Comparison of ENCODE assay signal across 16 mouse cellular contexts in the genomic region with DNA sequence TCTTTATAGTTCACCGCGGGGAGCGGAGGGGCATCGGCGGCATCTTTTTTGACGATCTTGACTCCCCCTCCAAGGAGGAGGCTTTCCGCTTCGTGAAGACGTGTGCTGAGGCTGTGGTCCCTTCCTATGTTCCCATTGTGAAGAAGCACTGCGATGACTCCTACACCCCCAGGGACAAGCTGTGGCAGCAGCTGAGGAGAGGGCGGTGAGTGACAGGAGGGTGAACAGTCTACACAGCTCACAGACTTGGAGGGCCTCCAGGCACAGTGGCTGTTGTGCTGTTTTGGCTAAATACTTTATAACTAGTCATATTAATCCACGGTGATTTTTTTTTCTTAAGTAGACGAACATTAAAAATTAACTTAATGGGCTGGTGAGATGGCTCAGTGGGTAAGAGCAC. TPM values are rescaled to one million over a fixed set of nuclear protein-coding genes. Genes with fewer than 3 reads are reported as not detected.
DNase-seq lines count a peak whose midpoint lies in the region; ATAC-seq and TF ChIP-seq lines count a peak whose summit lies in the region.
"Had no signal": no experiment of that assay in that cellular context is flagged by ENCODE, and none has a peak within 500 bp of the region (broad histone marks: within the 10 kb centered on the region; RNA-seq: fewer than 3 reads in every experiment).

No protein-coding gene starts in this region.

- no peak for TF ChIP-seq CTCF in kidney, postnatal 0 days (IDR thresholded peaks at IDR 0.05; ENCODE audit: low read depth)

- H3K27ac ChIP-seq in midbrain, embryonic 11.5 days (ENCODE audit: low read depth, low read length), result no peak overlapping the region
- no peak overlapping the region for H3K27ac ChIP-seq in midbrain, embryonic 13.5 days
- H3K27ac ChIP-seq in kidney, postnatal 0 days, result no peak overlapping the region
- H3K27ac ChIP-seq: embryonic facial prominence, embryonic 10.5 days; forebrain, embryonic 12.5 days had no signal

- no peaks in the 10 kb centered on the region for H3K4me1 ChIP-seq in midbrain, embryonic 11.5 days (ENCODE audit: control insufficient read depth, insufficient read depth, low read length)
- peaks cover 9% of the 10 kb centered on the region for H3K4me1 ChIP-seq in midbrain, embryonic 13.5 days (replicated peaks)
- no peaks in the 10 kb centered on the region for H3K4me1 ChIP-seq in kidney, postnatal 0 days (replicated peaks; ENCODE audit: insufficient read depth, low read length)

- no peaks in the 10 kb centered on the region for H3K9me3 ChIP-seq in midbrain, embryonic 11.5 days (ENCODE audit: control insufficient read depth, low read length)
- no peaks in the 10 kb centered on the region for H3K9me3 ChIP-seq in midbrain, embryonic 13.5 days
- H3K9me3 ChIP-seq in kidney, postnatal 0 days (replicated peaks; ENCODE audit: low read length), result no peaks in the 10 kb centered on the region
- H3K9me3 ChIP-seq: embryonic facial prominence, embryonic 10.5 days; forebrain, embryonic 12.5 days had no signal

- H3K4me3 ChIP-seq in midbrain, embryonic 11.5 days (ENCODE audit: low read depth, low read length), result no peak overlapping the region
- no peak overlapping the region for H3K4me3 ChIP-seq in midbrain, embryonic 13.5 days (replicated peaks)
- no peak overlapping the region for H3K4me3 ChIP-seq in kidney, postnatal 0 days (replicated peaks; ENCODE audit: low read depth, low read length)
- H3K4me3 ChIP-seq: embryonic facial prominence, embryonic 10.5 days; forebrain, embryonic 12.5 days had no signal

- H3K4me2 ChIP-seq in midbrain, embryonic 11.5 days, result no peak overlapping the region
- no peak overlapping the region for H3K4me2 ChIP-seq in midbrain, embryonic 13.5 days (replicated peaks)
- H3K4me2 ChIP-seq in kidney, postnatal 0 days (ENCODE audit: low read length), result no peak overlapping the region
- H3K4me2 ChIP-seq: forebrain, embryonic 12.5 days had no signal

- peaks cover 8% of the 10 kb centered on the region for H3K36me3 ChIP-seq in midbrain, embryonic 11.5 days (ENCODE audit: control insufficient read depth, insufficient read depth, low read length)
- H3K36me3 ChIP-seq in midbrain, embryonic 13.5 days, result peaks cover 39% of the 10 kb centered on the region
- H3K36me3 ChIP-seq in kidney, postnatal 0 days (ENCODE audit: insufficient read depth, low read length), result peaks cover 22% of the 10 kb centered on the region; the same call in 1 of the 2 replicates

- DNase-seq in midbrain, embryonic 11.5 days (ENCODE audit: low spot score, missing footprints), result peak; percentile 75
- no peak for DNase-seq in kidney, postnatal 0 days (ENCODE audit: low spot score)
- DNase-seq in layer of hippocampus, postnatal 14 days (ENCODE audit: low spot score in 2 of 2), result peak; percentile 45 to 82
- DNase-seq in adrenal gland, postnatal 36 days, result no peak
- DNase-seq in ovary, postnatal 14 days (ENCODE audit: low spot score), result no peak
- DNase-seq in adrenal gland, postnatal 25 days, result no peak
- DNase-seq: cerebellum, adult 8-10 months had no signal

- ATAC-seq in midbrain, embryonic 11.5 days (ENCODE audit: low FRiP score), result no peak
- no peak for ATAC-seq in midbrain, embryonic 13.5 days
- ATAC-seq in kidney, postnatal 0 days (replicated peaks; ENCODE audit: low FRiP score, low read depth), result peak; percentile 57; the same call in 1 of the 2 replicates

- no peak overlapping the region for H3K9ac ChIP-seq in midbrain, embryonic 11.5 days (ENCODE audit: low read length)
- H3K9ac ChIP-seq in midbrain, embryonic 13.5 days (replicated peaks), result no peak overlapping the region
- no peak overlapping the region for H3K9ac ChIP-seq in kidney, postnatal 0 days (ENCODE audit: low read depth, low read length)
- H3K9ac ChIP-seq: forebrain, embryonic 12.5 days had no signal

- 93% methylated on average over 13 of the region's 13 CpGs for WGBS in midbrain, embryonic 11.5 days
- WGBS in midbrain, embryonic 13.5 days, result 94% methylated on average over 13 of the region's 13 CpGs
- 86% methylated on average over 13 of the region's 13 CpGs for WGBS in kidney, postnatal 0 days

- H3K27me3 ChIP-seq in midbrain, embryonic 11.5 days (ENCODE audit: control insufficient read depth, insufficient read depth, low read length), result no peaks in the 10 kb centered on the region
- no peaks in the 10 kb centered on the region for H3K27me3 ChIP-seq in midbrain, embryonic 13.5 days
- H3K27me3 ChIP-seq in kidney, postnatal 0 days (ENCODE audit: insufficient read depth, low read length), result no peaks in the 10 kb centered on the region
- H3K27me3 ChIP-seq: forebrain, embryonic 12.5 days had no signal

RNA-seq across cellular contexts. Expression of a gene that starts 5.2 kb away (rescaled TPM):
- 16.7 and 17.6 TPM in 2 replicates for polyA plus RNA-seq in midbrain, embryonic 11.5 days (2014; fragmentation: Nextera tagmentation; extraction: Ambion mirVana)
- polyA plus RNA-seq in midbrain, embryonic 13.5 days (2015; fragmentation: Nextera tagmentation; extraction: Ambion mirVana), result 7.1 and 10.6 TPM in 2 replicates
- 40.9 and 46.7 TPM in 2 replicates for polyA plus RNA-seq in kidney, postnatal 0 days (2015; fragmentation: Nextera tagmentation; extraction: Ambion mirVana)
- total RNA-seq in layer of hippocampus, postnatal 14 days (2021), result 10 to 100 TPM; 45.4 to 53.0 TPM
- total RNA-seq in adrenal gland, postnatal 36 days (2021), result 10 to 100 TPM; 17.0 to 18.9 TPM
- total RNA-seq in adrenal gland, postnatal 25 days (2021), result 15.8 and 19.6 TPM in 2 replicates

RNA-seq across cellular contexts. Expression of a gene that starts 36.7 kb away (rescaled TPM):
- polyA plus RNA-seq in midbrain, embryonic 11.5 days (2014; fragmentation: Nextera tagmentation; extraction: Ambion mirVana), result not detected in 2 replicates
- not detected in 2 replicates for polyA plus RNA-seq in midbrain, embryonic 13.5 days (2015; fragmentation: Nextera tagmentation; extraction: Ambion mirVana)
- not detected in 2 replicates for polyA plus RNA-seq in kidney, postnatal 0 days (2015; fragmentation: Nextera tagmentation; extraction: Ambion mirVana)
- not detected for total RNA-seq in layer of hippocampus, postnatal 14 days (2021)
- not detected for total RNA-seq in adrenal gland, postnatal 36 days (2021)
- not detected in 2 replicates for total RNA-seq in adrenal gland, postnatal 25 days (2021)
- total RNA-seq: hematopoietic stem cell, adult 5-6 weeks; monocyte, adult 5-6 weeks had no signal
- polyA plus RNA-seq: embryonic facial prominence, embryonic 10.5 days; forebrain, embryonic 12.5 days; gonadal fat pad, adult 2 months; large intestine, adult 2 months; limb, embryonic 14.5 days had no signal

RNA-seq across cellular contexts. Expression of a gene that starts 43.6 kb away (rescaled TPM):
- polyA plus RNA-seq in midbrain, embryonic 11.5 days (2014; fragmentation: Nextera tagmentation; extraction: Ambion mirVana), result 0.10 TPM in 1 of 2 replicates, not detected in the other
- not detected in 2 replicates for polyA plus RNA-seq in midbrain, embryonic 13.5 days (2015; fragmentation: Nextera tagmentation; extraction: Ambion mirVana)
- not detected in 2 replicates for polyA plus RNA-seq in kidney, postnatal 0 days (2015; fragmentation: Nextera tagmentation; extraction: Ambion mirVana)
- total RNA-seq in layer of hippocampus, postnatal 14 days (2021), result not detected
- not detected for total RNA-seq in adrenal gland, postnatal 36 days (2021)
- total RNA-seq in adrenal gland, postnatal 25 days (2021), result not detected in 2 replicates
- total RNA-seq: hematopoietic stem cell, adult 5-6 weeks; monocyte, adult 5-6 weeks had no signal
- polyA plus RNA-seq: embryonic facial prominence, embryonic 10.5 days; gonadal fat pad, adult 2 months had no signal

RNA-seq across cellular contexts. Expression of a gene that starts 52.5 kb away (rescaled TPM):
- polyA plus RNA-seq in midbrain, embryonic 11.5 days (2014; fragmentation: Nextera tagmentation; extraction: Ambion mirVana), result 125 and 137 TPM in 2 replicates
- 113 and 119 TPM in 2 replicates for polyA plus RNA-seq in midbrain, embryonic 13.5 days (2015; fragmentation: Nextera tagmentation; extraction: Ambion mirVana)
- polyA plus RNA-seq in kidney, postnatal 0 days (2015; fragmentation: Nextera tagmentation; extraction: Ambion mirVana), result 101 and 106 TPM in 2 replicates
- total RNA-seq in layer of hippocampus, postnatal 14 days (2021), result 10 to 100 TPM; 87.9 to 98.7 TPM
- total RNA-seq in adrenal gland, postnatal 36 days (2021), result 10 to 100 TPM; 67.0 to 92.3 TPM
- 59.3 and 65.5 TPM in 2 replicates for total RNA-seq in adrenal gland, postnatal 25 days (2021)

RNA-seq across cellular contexts. Expression of a gene that starts 58.5 kb away (rescaled TPM):
- not detected in 2 replicates for polyA plus RNA-seq in midbrain, embryonic 11.5 days (2014; fragmentation: Nextera tagmentation; extraction: Ambion mirVana)
- polyA plus RNA-seq in midbrain, embryonic 13.5 days (2015; fragmentation: Nextera tagmentation; extraction: Ambion mirVana), result not detected in 2 replicates
- polyA plus RNA-seq in kidney, postnatal 0 days (2015; fragmentation: Nextera tagmentation; extraction: Ambion mirVana), result not detected in 2 replicates
- total RNA-seq in layer of hippocampus, postnatal 14 days (2021), result not detected
- not detected for total RNA-seq in adrenal gland, postnatal 36 days (2021)
- total RNA-seq in adrenal gland, postnatal 25 days (2021), result not detected in 2 replicates
- total RNA-seq: hematopoietic stem cell, adult 5-6 weeks; monocyte, adult 5-6 weeks had no signal
- polyA plus RNA-seq: embryonic facial prominence, embryonic 10.5 days; forebrain, embryonic 12.5 days; gonadal fat pad, adult 2 months; large intestine, adult 2 months; limb, embryonic 14.5 days; testis, adult 2 months had no signal

Comparison
In these comparisons a context has a peak if more than half of its experiments do, and no peak if none do; other contexts are left out.
1. DNase-seq: peak in midbrain, embryonic 11.5 days (single experiment) and layer of hippocampus, postnatal 14 days (2 of 2); none in kidney, postnatal 0 days (single experiment), adrenal gland, postnatal 36 days (0 of 2), ovary, postnatal 14 days (single experiment) and adrenal gland, postnatal 25 days (single experiment).